Mouse (Mus musculus): ENCODE data around the gene Nrip1. TPM values are rescaled to one million over a fixed set of nuclear protein-coding genes. Genes with fewer than 3 reads are reported as not detected.

The Nrip1 gene
- polyA plus RNA-seq, 1 experiment = 11.3 TPM

DNA sequence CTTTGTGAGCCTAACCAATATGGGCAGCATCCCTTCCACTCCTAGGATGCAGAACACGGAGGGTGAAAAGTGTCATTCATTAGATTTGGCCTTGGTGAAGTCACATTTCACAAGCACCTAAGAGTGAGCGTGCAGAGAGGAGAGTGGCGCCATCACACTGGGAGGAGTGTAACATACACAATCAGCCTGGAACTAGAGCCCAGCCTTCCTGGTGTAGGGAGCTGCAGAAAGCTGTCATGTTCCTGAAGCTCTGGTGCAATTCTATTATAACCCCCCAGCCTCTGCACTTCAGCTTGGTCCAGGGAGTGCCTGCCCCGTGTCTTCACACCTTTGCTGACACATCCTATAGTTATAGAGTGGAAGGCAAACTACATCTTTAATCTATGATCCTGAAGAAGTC, 67.2 kb downstream of the Nrip1 start:
- WGBS = 89% methylated on average over 4 of the region's 4 CpGs
- peaks cover 25% of the 10 kb centered on the region for H3K4me1 ChIP-seq (ENCODE audit: control insufficient read depth, insufficient read depth, low read length)
- DNase-seq = peak in 1 of 2 experiments; percentile 16
- no peak overlapping the region for H3K4me3 ChIP-seq (replicated peaks; ENCODE audit: insufficient read depth, low read depth, low read length)
- 0 out of 2 replicates have a peak overlapping the region, but pooled peaks have one; percentile 32 for H3K27ac ChIP-seq (ENCODE audit: insufficient read depth, low read length)
- no peaks in the 10 kb centered on the region for H3K27me3 ChIP-seq (ENCODE audit: control insufficient read depth, insufficient read depth, low read length)
- no peak for TF ChIP-seq POLR2A (IDR thresholded peaks at IDR 0.05; ENCODE audit: borderline replicate concordance, insufficient read depth, low read length)
- no peak for TF ChIP-seq CTCF (IDR thresholded peaks at IDR 0.05; ENCODE audit: borderline replicate concordance, insufficient read depth, low read depth, low read length)

DNA sequence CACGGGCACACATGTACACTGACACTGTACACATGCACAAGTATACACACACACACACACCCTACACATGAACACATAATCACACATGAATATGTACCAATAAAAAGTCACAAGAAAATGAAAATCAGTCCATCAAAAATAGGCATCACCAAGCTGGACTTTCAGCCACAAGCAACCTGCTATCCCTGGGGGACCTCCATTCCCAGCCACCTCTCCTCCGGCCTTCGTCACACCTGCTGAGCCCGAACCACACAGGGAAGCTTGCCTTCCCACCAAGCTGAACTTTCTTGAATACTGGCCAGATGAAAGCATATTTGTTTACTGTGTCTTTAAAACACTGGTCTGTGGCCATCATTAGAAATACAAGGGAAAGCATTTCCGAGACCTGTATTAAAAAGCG, 70.2 kb downstream of the Nrip1 start:
- 68% methylated on average over 6 of the region's 6 CpGs for WGBS
- TF ChIP-seq CTCF (IDR thresholded peaks at IDR 0.05; ENCODE audit: borderline replicate concordance, insufficient read depth, low read depth, low read length) = no peak
- no peak for TF ChIP-seq POLR2A (IDR thresholded peaks at IDR 0.05; ENCODE audit: borderline replicate concordance, insufficient read depth, low read length)
- Histone ChIP-seq H3K27ac (ENCODE audit: insufficient read depth, low read length) (no peak overlapping the region), H3K27me3 (ENCODE audit: control insufficient read depth, insufficient read depth, low read length) (no peaks in the 10 kb centered on the region), H3K4me1 (ENCODE audit: control insufficient read depth, insufficient read depth, low read length) (peaks cover 27% of the 10 kb centered on the region), H3K4me3 (replicated peaks; ENCODE audit: insufficient read depth, low read depth, low read length) (no peak overlapping the region)
- DNase-seq = peak in 1 of 2 experiments; percentile 12

DNA sequence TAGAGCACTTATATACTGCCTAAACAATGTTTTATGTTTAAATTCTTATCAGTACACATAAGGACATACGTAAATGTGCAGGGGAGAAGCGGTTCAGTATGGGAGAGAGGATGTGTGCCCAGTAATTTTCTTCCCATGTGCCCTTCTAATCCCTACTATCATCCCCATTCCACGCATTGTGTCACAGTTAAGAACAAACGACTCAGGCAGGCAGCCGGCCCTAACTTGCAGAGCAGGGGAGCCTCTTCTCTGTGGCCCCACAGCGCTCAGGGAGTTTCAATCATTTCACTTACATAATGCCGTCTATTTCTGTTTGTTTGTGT, 71.9 kb downstream of the Nrip1 start:
- Histone ChIP-seq H3K4me3 (replicated peaks; ENCODE audit: insufficient read depth, low read depth, low read length) (no peak overlapping the region), H3K27me3 (ENCODE audit: control insufficient read depth, insufficient read depth, low read length) (no peaks in the 10 kb centered on the region), H3K4me1 (ENCODE audit: control insufficient read depth, insufficient read depth, low read length) (peaks cover 23% of the 10 kb centered on the region), H3K27ac (ENCODE audit: insufficient read depth, low read length) (peak overlapping the region; percentile 14; the same call in 1 of the 2 replicates)
- peak in 1 of 2 experiments; percentile 36 for DNase-seq
- TF ChIP-seq POLR2A (IDR thresholded peaks at IDR 0.05; ENCODE audit: borderline replicate concordance, insufficient read depth, low read length) (no peak), CTCF (IDR thresholded peaks at IDR 0.05; ENCODE audit: borderline replicate concordance, insufficient read depth, low read depth, low read length) (no peak)
- 37% methylated on average over 7 of the region's 7 CpGs for WGBS

DNA sequence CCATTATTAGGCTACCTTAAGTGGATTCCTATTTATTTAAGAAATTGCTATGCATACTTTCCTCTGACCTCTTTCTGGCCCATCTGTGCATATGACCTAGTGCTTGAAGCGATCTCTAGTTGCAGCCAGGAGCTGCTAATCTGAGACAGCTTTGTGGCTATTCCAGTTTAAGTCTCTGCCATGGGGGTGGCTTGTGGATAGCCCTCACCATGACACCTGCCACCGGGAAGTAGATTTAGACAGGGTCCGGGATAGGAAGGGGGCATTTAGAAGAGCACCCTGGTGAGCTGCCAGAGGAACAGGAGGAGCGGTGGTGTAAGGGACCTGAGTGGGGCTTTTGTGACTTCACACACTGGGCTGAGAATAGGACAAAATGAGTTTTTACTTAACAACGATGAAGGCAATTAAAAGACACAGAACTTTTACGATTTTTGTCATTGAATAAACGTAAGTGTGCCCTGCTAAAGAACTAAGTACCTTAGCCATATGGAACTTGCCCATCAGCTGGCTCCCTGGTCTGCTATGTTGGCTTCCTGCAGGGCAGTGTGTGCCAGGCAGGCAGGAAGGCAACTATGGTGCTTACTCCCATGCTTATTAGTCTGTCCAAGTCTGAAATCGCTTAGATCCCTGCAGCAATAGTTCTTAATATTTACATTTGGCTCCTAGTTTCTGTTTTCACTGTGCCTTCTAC, 72.4 kb downstream of the Nrip1 start:
- Histone ChIP-seq H3K4me1 (ENCODE audit: control insufficient read depth, insufficient read depth, low read length) (peaks cover 20% of the 10 kb centered on the region), H3K27ac (ENCODE audit: insufficient read depth, low read length) (peak overlapping the region; percentile 14; the same call in 1 of the 2 replicates), H3K4me3 (replicated peaks; ENCODE audit: insufficient read depth, low read depth, low read length) (no peak overlapping the region), H3K27me3 (ENCODE audit: control insufficient read depth, insufficient read depth, low read length) (no peaks in the 10 kb centered on the region)
- DNase-seq = peak; percentile 51 to 68
- TF ChIP-seq POLR2A (IDR thresholded peaks at IDR 0.05; ENCODE audit: borderline replicate concordance, insufficient read depth, low read length) = no peak
- TF ChIP-seq CTCF (IDR thresholded peaks at IDR 0.05; ENCODE audit: borderline replicate concordance, insufficient read depth, low read depth, low read length) = no peak
- WGBS = 10% methylated on average over 8 of the region's 8 CpGs

- DNase-seq = no peak
- Histone ChIP-seq H3K27ac (ENCODE audit: insufficient read depth, low read length) (no peak overlapping the region), H3K4me3 (replicated peaks; ENCODE audit: insufficient read depth, low read depth, low read length) (no peak overlapping the region), H3K4me1 (ENCODE audit: control insufficient read depth, insufficient read depth, low read length) (peaks cover 20% of the 10 kb centered on the region), H3K27me3 (ENCODE audit: control insufficient read depth, insufficient read depth, low read length) (no peaks in the 10 kb centered on the region)
- 94% methylated on average over 6 of the region's 6 CpGs for WGBS
- no peak for TF ChIP-seq POLR2A (IDR thresholded peaks at IDR 0.05; ENCODE audit: borderline replicate concordance, insufficient read depth, low read length)
- no peak for TF ChIP-seq CTCF (IDR thresholded peaks at IDR 0.05; ENCODE audit: borderline replicate concordance, insufficient read depth, low read depth, low read length)
These were observed 73.2 kb downstream of the Nrip1 start for GRCm38 (mm10) chr16:76300452-76300851.

GRCm38 (mm10) chr16:76299511-76299910, 74.1 kb downstream of the Nrip1 start:
- Histone ChIP-seq H3K4me3 (replicated peaks; ENCODE audit: insufficient read depth, low read depth, low read length) (no peak overlapping the region), H3K27ac (ENCODE audit: insufficient read depth, low read length) (no peak overlapping the region), H3K4me1 (ENCODE audit: control insufficient read depth, insufficient read depth, low read length) (peaks cover 20% of the 10 kb centered on the region), H3K27me3 (ENCODE audit: control insufficient read depth, insufficient read depth, low read length) (no peaks in the 10 kb centered on the region)
- TF ChIP-seq CTCF (IDR thresholded peaks at IDR 0.05; ENCODE audit: borderline replicate concordance, insufficient read depth, low read depth, low read length) = no peak
- TF ChIP-seq POLR2A (IDR thresholded peaks at IDR 0.05; ENCODE audit: borderline replicate concordance, insufficient read depth, low read length) = no peak
- no peak for DNase-seq
- WGBS = 55% methylated on average over 2 of the region's 2 CpGs

DNA sequence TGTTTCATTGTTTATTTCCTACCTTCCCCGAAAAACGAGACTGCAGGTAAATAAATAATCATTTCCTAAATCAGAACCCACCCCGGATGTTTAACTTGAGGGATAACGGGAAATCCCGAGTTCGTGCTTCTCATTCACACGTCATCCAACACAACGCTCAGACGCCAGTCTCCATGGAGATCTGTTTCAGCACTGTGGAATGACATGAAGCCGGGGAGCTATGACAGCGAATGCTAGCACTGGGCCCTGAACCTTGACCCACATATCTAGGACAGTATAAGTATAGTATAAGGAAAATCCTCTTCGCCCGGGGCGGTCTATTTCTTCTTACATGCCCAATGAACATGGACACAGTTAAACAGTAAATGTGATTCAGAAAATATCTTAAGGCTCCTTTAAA, 78.3 kb downstream of the Nrip1 start:
- Histone ChIP-seq H3K27me3 (ENCODE audit: control insufficient read depth, insufficient read depth, low read length) (no peaks in the 10 kb centered on the region), H3K27ac (ENCODE audit: insufficient read depth, low read length) (no peak overlapping the region), H3K4me1 (ENCODE audit: control insufficient read depth, insufficient read depth, low read length) (peaks cover 9% of the 10 kb centered on the region), H3K4me3 (replicated peaks; ENCODE audit: insufficient read depth, low read depth, low read length) (no peak overlapping the region)
- no peak for TF ChIP-seq CTCF (IDR thresholded peaks at IDR 0.05; ENCODE audit: borderline replicate concordance, insufficient read depth, low read depth, low read length)
- TF ChIP-seq POLR2A (IDR thresholded peaks at IDR 0.05; ENCODE audit: borderline replicate concordance, insufficient read depth, low read length) = no peak
- 78% methylated on average over 14 of the region's 14 CpGs for WGBS
- DNase-seq = no peak

DNA sequence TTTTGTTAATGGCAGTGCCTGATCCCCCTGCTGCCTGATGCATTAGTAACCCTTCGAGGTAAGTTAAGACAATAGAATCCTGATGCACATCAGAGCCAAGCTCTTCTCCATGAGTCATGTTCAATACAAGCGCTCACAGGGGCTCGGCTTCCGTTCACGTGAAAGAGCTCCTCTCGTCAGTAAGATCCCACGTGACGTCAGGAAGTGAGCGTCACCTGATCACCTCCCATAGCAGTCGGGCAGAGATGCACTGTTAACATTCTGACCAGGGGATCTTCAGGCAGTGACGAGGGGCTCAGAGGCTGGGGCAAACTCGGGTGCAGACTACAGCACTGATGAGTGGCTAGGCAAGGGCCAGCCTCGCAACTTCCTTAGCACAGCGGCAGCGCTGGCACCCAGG, 79.1 kb downstream of the Nrip1 start:
- no peak for DNase-seq
- WGBS = 89% methylated on average over 15 of the region's 15 CpGs
- TF ChIP-seq CTCF (IDR thresholded peaks at IDR 0.05; ENCODE audit: borderline replicate concordance, insufficient read depth, low read depth, low read length) (no peak), POLR2A (IDR thresholded peaks at IDR 0.05; ENCODE audit: borderline replicate concordance, insufficient read depth, low read length) (no peak)

More for the DNA sequence above, 79.1 kb downstream of the Nrip1 start:
- Histone ChIP-seq H3K27me3 (ENCODE audit: control insufficient read depth, insufficient read depth, low read length) (no peaks in the 10 kb centered on the region), H3K4me3 (replicated peaks; ENCODE audit: insufficient read depth, low read depth, low read length) (no peak overlapping the region), H3K4me1 (ENCODE audit: control insufficient read depth, insufficient read depth, low read length) (peaks cover 9% of the 10 kb centered on the region), H3K27ac (ENCODE audit: insufficient read depth, low read length) (no peak overlapping the region)
